Mouse (Mus musculus): Measurements from ENCODE around the gene Tbcel. TPM values are rescaled to one million over a fixed set of nuclear protein-coding genes. Genes with fewer than 3 reads are reported as not detected.
A peak's percentile ranks its signal among the peaks of the same experiment; 100 is the strongest.

Gene Tbcel
- total RNA-seq, 2 experiments from 2014 or later = 22.8 to 31.9 TPM

- no peak for ATAC-seq (replicated peaks; ENCODE audit: low FRiP score, poor library complexity, severe bottlenecking)
Measured at GRCm38 (mm10) chr9:42488071-42488470, 19.5 kb downstream of the Tbcel start.

GRCm38 (mm10) chr9:42486913-42487312, 20.7 kb downstream of the Tbcel start:
- ATAC-seq (replicated peaks; ENCODE audit: low FRiP score, poor library complexity, severe bottlenecking) = no peak

GRCm38 (mm10) chr9:42484667-42485066, 22.9 kb downstream of the Tbcel start:
- no peak for ATAC-seq (replicated peaks; ENCODE audit: low FRiP score, poor library complexity, severe bottlenecking)

GRCm38 (mm10) chr9:42482944-42483343, 24.7 kb downstream of the Tbcel start:
- no peak for ATAC-seq (replicated peaks; ENCODE audit: low FRiP score, poor library complexity, severe bottlenecking)

- no peak for ATAC-seq (replicated peaks; ENCODE audit: low FRiP score, poor library complexity, severe bottlenecking)
Measured at GRCm38 (mm10) chr9:42476166-42476565, 31.4 kb downstream of the Tbcel start.

- ATAC-seq (replicated peaks; ENCODE audit: low FRiP score, poor library complexity, severe bottlenecking) = no peak
Measured at GRCm38 (mm10) chr9:42474244-42474643, 33.4 kb downstream of the Tbcel start.

GRCm38 (mm10) chr9:42471921-42472747, 35.5 kb downstream of the Tbcel start:
- peak; percentile 81 for ATAC-seq (replicated peaks; ENCODE audit: low FRiP score, poor library complexity, severe bottlenecking)

GRCm38 (mm10) chr9:42471214-42471613, 36.4 kb downstream of the Tbcel start:
- peak; percentile 87 for ATAC-seq (replicated peaks; ENCODE audit: low FRiP score, poor library complexity, severe bottlenecking)

GRCm38 (mm10) chr9:42469323-42469722, 38.3 kb downstream of the Tbcel start:
- no peak for ATAC-seq (replicated peaks; ENCODE audit: low FRiP score, poor library complexity, severe bottlenecking)

- ATAC-seq (replicated peaks; ENCODE audit: low FRiP score, poor library complexity, severe bottlenecking) = no peak
Measured at GRCm38 (mm10) chr9:42468360-42468759, 39.2 kb downstream of the Tbcel start.

GRCm38 (mm10) chr9:42467116-42467815, 40.3 kb downstream of the Tbcel start:
- ATAC-seq (replicated peaks; ENCODE audit: low FRiP score, poor library complexity, severe bottlenecking) = no peak

- no peak for ATAC-seq (replicated peaks; ENCODE audit: low FRiP score, poor library complexity, severe bottlenecking)
Measured at GRCm38 (mm10) chr9:42465661-42466091, 41.9 kb downstream of the Tbcel start.

- ATAC-seq (replicated peaks; ENCODE audit: low FRiP score, poor library complexity, severe bottlenecking) = no peak
Measured at GRCm38 (mm10) chr9:42464181-42464580, 43.4 kb downstream of the Tbcel start.

GRCm38 (mm10) chr9:42463220-42463989, 44.2 kb downstream of the Tbcel start:
- peak; percentile 81 for ATAC-seq (replicated peaks; ENCODE audit: low FRiP score, poor library complexity, severe bottlenecking)

- ATAC-seq (replicated peaks; ENCODE audit: low FRiP score, poor library complexity, severe bottlenecking) = peak; percentile 36; the same call in 1 of the 2 replicates
Measured at GRCm38 (mm10) chr9:42462585-42463219, 44.9 kb downstream of the Tbcel start.

GRCm38 (mm10) chr9:42461390-42462108, 46.1 kb downstream of the Tbcel start:
- ATAC-seq (replicated peaks; ENCODE audit: low FRiP score, poor library complexity, severe bottlenecking) = peak; percentile 70

GRCm38 (mm10) chr9:42460353-42460752, 47.3 kb downstream of the Tbcel start:
- no peak for ATAC-seq (replicated peaks; ENCODE audit: low FRiP score, poor library complexity, severe bottlenecking)

- ATAC-seq (replicated peaks; ENCODE audit: low FRiP score, poor library complexity, severe bottlenecking) = no peak
Measured at GRCm38 (mm10) chr9:42459736-42460135, 47.9 kb downstream of the Tbcel start.

All from erythroid progenitor cell, adult 5-6 weeks (primary cell).